Mouse (Mus musculus) left cerebral cortex, adult 2 months (tissue): ENCODE results near the gene Tmem110. TPM values are rescaled to one million over a fixed set of nuclear protein-coding genes. Genes with fewer than 3 reads are reported as not detected.

Experiments
- DNase-seq, 2 experiments: peaks; one replicate each; pipeline ENCODE4 v3.0.0; 2021 to 2022; ENCODE audit warnings: low spot score in 2 of 2, mixed read lengths in 1 of 2; ENCODE audit errors: extremely low spot score in 1 of 2
- H3K27ac ChIP-seq: fragments of 200-600 bp; 2 replicates; pipeline ENCODE4 v1.8.1; 2022
- H3K4me3 ChIP-seq: fragments of 200-600 bp; 2 replicates; pipeline ENCODE4 v1.8.1; 2022
- CTCF ChIP-seq: fragments of 200-600 bp; IDR thresholded peaks from 2 replicates; pipeline ENCODE4 v1.8.1; 2022; ENCODE audit warnings: antibody characterized with exemption, mild to moderate bottlenecking, moderate library complexity
- intact Hi-C: fragments of 180-260 bp; cut with DNase I; formaldehyde crosslinking; loops from one replicate; pipeline ENCODE4 v1.15.1; 2025
- total RNA-seq, 2 experiments: library from RNA; stranded (reverse); gene quantifications; 2 replicates each; pipeline ENCODE4 v1.2.3; 2021

Tmem110 gene
- total RNA-seq, 2 experiments from 2014 or later: 22.9 to 24.1 TPM

DNA sequence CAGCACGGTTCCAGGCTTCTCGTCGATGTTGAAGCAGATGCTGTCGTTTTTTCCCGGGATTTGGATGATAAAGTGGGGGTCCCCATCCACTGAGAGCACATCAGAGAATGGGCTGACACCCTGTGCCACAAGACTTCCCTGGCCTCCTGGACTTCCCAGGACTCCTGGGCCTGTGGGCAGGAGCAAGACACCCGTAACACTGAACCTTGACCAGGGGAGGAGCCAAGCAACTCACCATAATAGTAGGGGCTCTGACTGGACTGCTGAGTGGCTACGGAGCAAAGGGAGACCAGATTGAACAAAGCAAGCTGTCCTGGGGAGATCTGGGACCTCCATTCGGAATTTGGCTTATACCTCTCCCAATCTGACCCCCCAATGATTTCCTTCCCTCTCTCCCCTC lies 87.3 kb downstream of the Tmem110 start:
- no peak for TF ChIP-seq CTCF
- H3K4me3 ChIP-seq: no peak overlapping the region
- intact Hi-C loops: no loop called here
- no peak for DNase-seq
- H3K27ac ChIP-seq: no peak overlapping the region

DNA sequence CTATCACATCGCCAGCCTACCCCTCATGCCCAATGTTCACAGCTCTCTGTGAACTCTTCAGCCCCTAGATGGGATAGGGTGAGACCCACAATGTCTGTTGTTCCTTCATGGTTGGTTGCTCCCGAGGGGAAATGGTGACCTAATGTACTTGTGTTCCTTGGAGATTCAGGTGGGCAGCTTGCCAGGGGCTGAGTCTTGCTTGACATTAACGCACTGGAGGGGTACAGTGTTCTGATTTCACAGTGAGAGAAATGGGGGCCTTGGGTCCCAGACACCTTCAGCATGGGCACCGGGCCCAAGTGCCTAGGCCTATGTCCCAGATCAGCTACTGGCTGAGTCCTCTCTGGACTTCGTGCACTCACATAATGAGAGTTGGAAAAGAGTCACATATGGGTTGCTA lies 88.0 kb downstream of the Tmem110 start:
- intact Hi-C loops: no loop called here
- Histone ChIP-seq H3K27ac (no peak overlapping the region), H3K4me3 (no peak overlapping the region)
- no peak for DNase-seq
- TF ChIP-seq CTCF: no peak

DNA sequence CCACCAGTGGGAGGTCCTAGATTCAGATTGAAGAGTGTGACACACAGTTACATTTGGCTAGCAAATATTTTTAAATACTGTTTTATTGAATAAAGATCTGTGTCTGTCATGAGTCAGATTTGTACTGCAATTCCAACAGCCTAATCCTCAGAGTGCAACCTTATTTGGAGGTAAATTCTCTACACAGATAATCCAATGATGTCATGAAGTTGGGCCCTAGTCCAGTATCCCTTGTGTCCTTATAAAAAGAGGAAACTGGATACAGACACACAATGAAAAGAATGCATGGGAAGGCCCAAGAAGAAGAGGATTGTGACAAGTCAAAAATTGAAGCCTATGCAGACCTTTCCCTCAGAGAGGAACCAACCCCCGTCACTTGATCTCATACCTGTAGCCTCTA lies 91.1 kb downstream of the Tmem110 start:
- no peak for DNase-seq
- no peak overlapping the region for H3K4me3 ChIP-seq
- TF ChIP-seq CTCF: no peak
- intact Hi-C loops: no loop called here
- H3K27ac ChIP-seq: no peak overlapping the region

DNA sequence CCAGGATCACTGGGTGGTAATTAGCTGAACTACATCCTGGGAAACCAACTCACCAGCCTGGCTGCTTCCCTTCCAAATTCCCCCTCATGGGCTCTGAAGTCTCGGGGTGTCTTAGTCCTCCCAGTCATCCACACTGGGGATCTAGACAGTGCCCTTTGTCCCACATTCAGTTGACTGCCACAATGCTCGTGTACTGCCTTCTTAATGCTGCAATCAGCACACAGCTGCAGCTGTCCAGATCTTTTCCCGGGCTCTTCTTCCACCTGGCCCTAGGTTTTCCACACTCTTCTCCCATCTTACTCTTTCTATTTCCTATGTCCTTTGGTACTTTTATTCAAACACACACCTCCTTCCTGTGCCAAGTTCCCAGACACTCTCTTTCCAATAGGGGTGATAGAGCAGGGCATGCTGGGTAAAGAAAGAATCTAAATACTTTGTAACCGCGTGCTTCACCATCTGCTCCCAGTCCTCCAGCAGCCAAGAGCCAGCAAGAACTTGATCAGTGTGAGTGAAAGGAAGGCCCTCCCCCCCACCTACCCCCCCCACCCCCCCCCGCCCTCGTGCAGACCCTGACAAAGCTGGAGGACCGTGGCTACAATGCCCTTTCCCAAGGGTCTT lies 96.8 kb downstream of the Tmem110 start:
- DNase-seq: no peak
- intact Hi-C loops: no loop called here
- H3K27ac ChIP-seq: no peak overlapping the region
- H3K4me3 ChIP-seq: no peak overlapping the region
- TF ChIP-seq CTCF: no peak

DNA sequence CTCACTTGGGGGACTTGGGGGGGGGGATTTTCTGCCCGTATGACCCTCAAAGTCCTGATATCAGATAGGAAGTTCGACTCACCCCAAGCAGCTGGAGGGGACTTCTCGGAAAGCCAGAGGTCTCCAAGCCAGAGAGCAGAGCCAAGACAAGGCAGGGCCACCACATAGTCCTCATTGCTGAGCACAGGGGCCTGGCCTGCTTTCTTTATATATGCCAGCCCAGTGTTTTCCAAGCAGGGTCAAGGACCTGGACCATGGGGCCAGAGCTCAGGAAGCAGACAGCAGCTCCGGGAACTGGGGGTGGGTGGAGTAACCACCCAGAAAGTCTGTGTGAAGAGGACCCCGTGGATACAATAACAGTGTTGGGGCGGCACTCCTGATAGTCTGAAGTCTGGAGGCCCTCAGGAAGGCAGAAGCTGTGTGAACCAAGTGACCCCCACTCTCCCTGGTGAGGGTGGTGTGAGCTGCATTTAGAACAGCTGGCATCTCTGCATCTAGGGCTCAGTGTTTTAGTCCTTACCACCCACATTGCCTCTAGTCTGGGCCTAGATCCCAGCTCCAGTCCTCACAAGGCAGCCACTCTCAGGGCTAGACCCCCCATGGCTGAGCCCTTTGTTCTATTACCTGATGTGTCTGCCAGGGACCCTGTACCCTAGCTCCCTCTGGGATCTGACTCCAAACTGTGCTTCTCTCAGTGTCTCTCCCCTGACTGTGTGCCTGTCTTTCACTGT lies 98.2 kb downstream of the Tmem110 start, which contains the start of gene Itih3:
Itih3 (minus strand) TSS at position 386 of the 731 bp plus-strand sequence.
- H3K27ac ChIP-seq: peak within 1 kb of the TSS; percentile 38; the same call in 1 of the 2 replicates
- intact Hi-C loops: no loop called here
- TF ChIP-seq CTCF: no peak
- peak; percentile 22 for DNase-seq
- H3K4me3 ChIP-seq: no peak within 1 kb of the TSS

DNA sequence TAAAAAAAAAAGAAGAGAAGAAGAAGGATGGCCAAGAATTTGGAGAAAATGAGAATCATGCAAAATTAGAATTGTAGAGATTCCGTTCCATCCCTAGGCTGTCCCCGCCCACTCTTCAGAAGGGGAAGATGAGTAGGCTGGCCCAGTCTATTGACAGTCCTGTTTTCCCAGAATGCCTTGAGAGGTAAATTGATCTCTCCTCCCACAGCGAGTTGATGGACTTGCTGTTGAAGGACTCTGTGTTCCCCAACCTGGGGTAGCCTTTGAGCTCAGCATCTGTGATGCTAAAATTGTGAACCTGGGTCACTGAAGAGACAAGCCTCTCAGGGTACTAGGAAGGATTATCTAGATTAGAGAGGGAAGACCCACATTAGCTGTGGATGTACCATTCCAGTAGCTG lies 100.1 kb downstream of the Tmem110 start:
- Histone ChIP-seq H3K4me3 (no peak overlapping the region), H3K27ac (no peak overlapping the region)
- intact Hi-C loops: no loop called here
- no peak for TF ChIP-seq CTCF
- no peak for DNase-seq

Other genes with a start within 250 kb of the Tmem110 start
- 10 to 100 TPM; 10.5 to 16.1 TPM for gene Prkcd, start 199.4 kb upstream of the Tmem110 start, total RNA-seq
- gene Rft1, start 171.2 kb upstream of the Tmem110 start, total RNA-seq: 10 to 100 TPM; 11.3 to 12.3 TPM
- 10 to 100 TPM; 38.4 to 38.8 TPM for gene Sfmbt1, start 110.7 kb upstream of the Tmem110 start, total RNA-seq
- 1 to 10 TPM; 2.1 to 3.5 TPM for gene Mustn1, start 53.6 kb downstream of the Tmem110 start, total RNA-seq
- gene Itih4, start 60.9 kb downstream of the Tmem110 start, total RNA-seq: under 1 TPM in 1 of 2 experiments, not detected in 1; 0.12 TPM
- gene Itih3, start 98.2 kb downstream of the Tmem110 start, total RNA-seq: 10 to 100 TPM; 24.6 to 24.7 TPM
- not detected for gene Itih1, start 117.7 kb downstream of the Tmem110 start, total RNA-seq
- gene Nek4, start 125.8 kb downstream of the Tmem110 start, total RNA-seq: 10 to 100 TPM; 18.8 to 19.2 TPM
- 10 to 100 TPM; 42.1 to 44.3 TPM for gene Glt8d1, start 175.8 kb downstream of the Tmem110 start, total RNA-seq
- gene Spcs1, start 176.1 kb downstream of the Tmem110 start, total RNA-seq: 100 to 1,000 TPM; 137 to 156 TPM
- gene Pbrm1, start 193.5 kb downstream of the Tmem110 start, total RNA-seq: 10 to 100 TPM; 56.9 to 58.0 TPM
- gene Gnl3, start 193.6 kb downstream of the Tmem110 start, total RNA-seq: 10 to 100 TPM; 50.5 to 51.0 TPM